Mouse (Mus musculus): Measurements from ENCODE around the gene Tapbp.
"Not testable (repeated sequence)": the region's sequence is repeated elsewhere in the genome, so short reads cannot be mapped to it uniquely, and the experiment has no call there.

Tapbp gene

GRCm38 (mm10) chr17:33941381-33941780 lies 25.7 kb downstream of the Tapbp start:
- DNase-seq (ENCODE audit: low spot score in 2 of 2), result no peak

GRCm38 (mm10) chr17:33943454-33943853 lies 27.8 kb downstream of the Tapbp start:
- DNase-seq (ENCODE audit: low spot score in 2 of 2), result no peak

DNA sequence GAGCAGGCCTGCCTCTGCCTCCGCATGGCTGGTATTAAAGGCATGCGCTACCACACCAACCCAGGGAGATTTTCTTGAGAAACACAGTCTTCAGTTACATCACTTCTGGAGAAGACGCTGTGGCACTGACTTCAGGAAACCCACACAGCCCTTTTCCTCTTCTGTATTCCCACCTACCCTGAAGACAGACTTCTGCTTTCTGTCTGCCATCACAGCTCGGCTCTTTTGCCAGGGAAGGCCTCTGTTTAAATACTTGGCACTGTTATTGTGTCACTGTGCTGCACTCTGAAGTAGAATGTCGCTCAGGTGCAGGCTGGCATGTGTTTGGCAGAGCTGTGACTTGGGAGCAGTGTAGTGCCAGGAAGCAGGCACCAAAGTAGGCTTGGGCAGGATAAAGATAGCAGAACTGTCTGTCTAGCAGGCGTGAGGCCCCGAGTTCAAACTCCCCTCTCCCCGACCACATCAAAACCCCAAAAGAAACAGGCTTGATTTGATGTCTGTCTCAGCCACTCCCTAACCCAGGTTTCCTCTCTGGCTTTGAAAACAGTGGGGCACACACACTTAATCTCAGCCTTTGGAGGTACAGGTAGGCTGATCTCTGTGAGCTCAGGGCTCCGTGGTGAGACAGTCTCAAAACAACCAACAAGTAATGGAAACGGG lies 31.9 kb downstream of the Tapbp start:
- DNase-seq (ENCODE audit: low spot score in 2 of 2), result no peak

DNA sequence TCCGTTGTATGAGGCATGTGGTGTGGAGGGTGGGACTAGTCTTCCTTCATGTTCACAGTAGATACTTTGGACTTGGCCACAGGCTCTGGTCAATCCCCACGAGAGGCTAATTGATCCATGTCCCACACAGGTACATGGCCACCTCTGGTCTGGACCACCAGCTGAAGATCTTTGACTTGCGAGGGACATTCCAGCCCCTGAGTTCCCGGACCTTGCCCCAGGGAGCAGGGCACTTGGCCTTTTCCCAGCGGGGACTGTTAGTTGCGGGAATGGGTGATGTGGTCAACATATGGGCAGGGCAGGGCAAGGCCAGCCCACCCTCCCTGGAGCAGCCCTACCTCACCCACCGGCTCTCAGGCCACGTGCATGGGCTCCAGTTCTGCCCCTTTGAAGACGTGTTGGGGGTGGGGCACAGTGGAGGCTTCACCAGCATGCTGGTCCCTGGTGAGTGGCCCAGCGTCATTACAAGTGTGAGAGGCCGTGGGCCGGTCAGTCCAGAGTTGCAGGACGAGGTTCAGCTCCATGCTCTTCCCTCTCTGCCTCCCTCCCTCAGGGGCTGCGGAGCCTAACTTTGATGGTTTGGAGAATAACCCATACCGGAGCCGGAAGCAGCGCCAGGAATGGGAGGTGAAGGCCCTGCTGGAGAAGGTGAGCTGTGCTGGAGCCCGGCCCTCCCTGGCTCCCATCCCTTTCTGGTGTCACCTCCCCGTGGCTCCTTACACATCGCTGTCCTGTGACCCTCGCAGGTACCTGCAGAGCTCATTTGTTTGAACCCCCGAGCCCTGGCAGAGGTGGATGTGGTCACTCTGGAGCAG lies 32.6 kb downstream of the Tapbp start:
- DNase-seq (ENCODE audit: low spot score in 2 of 2), result no peak

GRCm38 (mm10) chr17:33948905-33949537 lies 33.3 kb downstream of the Tapbp start:
- DNase-seq (ENCODE audit: low spot score in 2 of 2), result no peak

DNA sequence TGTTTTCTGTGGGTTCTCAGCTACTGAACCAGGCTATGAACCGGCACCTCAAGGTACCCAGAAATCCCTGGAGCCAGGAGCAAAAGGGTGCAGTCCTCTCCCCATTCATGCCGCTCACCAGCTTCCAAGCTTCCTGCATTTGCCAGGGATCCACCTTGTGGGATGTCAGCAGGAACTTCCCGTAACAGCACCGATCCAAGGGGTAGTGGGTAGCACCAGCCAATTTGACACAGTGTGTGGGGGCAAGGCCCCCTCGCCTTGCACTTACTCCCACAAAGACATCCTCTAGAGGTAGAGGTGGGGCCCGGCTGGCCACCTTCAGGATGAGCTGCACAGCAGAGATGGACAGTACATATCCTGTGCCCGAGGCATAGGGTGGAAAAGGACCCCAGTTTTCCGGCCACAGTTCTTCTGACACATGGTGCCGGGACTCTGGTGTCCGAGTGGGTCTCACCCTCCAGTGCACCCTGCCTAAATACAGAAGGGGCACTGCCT lies 34.5 kb downstream of the Tapbp start:
- no peak for DNase-seq (ENCODE audit: low spot score in 2 of 2)

- DNase-seq (ENCODE audit: low spot score in 2 of 2), result peak; percentile 77 to 78
Measured at GRCm38 (mm10) chr17:33951021-33951946, 35.6 kb downstream of the Tapbp start, which contains the start of gene B3galt4. Gene B3galt4, minus strand, starts transcription at chr17:33951488.

GRCm38 (mm10) chr17:33952015-33952414 lies 36.3 kb downstream of the Tapbp start:
- not testable (repeated sequence) for DNase-seq (ENCODE audit: low spot score in 2 of 2)

DNA sequence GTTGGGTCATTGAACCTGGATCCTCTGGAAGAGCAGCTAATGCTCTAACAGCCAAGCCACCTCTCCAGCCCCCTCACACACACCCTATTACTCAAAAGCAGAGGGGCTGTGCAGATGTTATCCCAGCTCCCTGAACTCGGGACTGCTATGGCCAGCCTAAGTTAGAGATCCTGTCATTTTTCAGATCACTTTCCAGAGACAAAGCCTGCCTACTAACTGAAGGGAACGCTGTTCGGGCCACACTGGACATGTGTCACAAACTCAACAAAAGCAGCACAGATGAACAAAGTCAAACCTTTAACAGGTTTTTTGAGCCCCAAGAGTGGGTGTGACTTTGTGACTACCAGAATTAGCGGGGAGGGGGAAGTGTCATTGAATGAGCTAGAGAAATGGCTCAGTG lies 37.2 kb downstream of the Tapbp start:
- no peak for DNase-seq (ENCODE audit: low spot score in 2 of 2)

GRCm38 (mm10) chr17:33953310-33953709 lies 37.6 kb downstream of the Tapbp start:
- DNase-seq (ENCODE audit: low spot score in 2 of 2), result no peak

DNA sequence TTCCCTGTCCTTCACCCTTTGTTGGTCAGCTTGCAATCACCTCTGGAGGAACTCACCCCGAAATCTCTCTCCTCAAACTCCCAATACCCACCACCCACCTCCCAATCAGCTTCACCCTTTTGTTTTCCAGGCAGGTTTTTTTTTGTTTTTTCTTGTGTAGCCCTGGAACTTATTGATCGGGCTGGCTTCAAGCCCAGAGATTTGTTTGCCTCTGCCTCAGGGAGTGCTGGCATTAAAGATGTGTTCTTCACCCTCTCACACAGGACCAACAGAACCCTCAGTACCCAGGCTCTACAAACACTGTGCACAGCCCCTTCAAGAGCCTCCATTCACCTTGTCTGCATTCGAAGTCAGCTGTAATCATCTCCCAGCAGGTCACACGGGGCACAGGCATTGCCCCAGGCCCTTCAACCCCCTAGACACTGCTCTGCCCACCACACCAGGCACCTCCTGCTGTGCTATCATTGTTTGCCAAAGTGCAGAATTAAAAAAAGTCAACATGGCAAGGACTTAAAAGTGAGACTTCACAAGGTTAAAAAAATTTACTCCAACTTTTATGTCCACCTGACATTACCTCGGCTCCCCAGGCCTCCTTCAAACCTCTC lies 38.4 kb downstream of the Tapbp start:
- no peak for DNase-seq (ENCODE audit: low spot score in 2 of 2)

DNA sequence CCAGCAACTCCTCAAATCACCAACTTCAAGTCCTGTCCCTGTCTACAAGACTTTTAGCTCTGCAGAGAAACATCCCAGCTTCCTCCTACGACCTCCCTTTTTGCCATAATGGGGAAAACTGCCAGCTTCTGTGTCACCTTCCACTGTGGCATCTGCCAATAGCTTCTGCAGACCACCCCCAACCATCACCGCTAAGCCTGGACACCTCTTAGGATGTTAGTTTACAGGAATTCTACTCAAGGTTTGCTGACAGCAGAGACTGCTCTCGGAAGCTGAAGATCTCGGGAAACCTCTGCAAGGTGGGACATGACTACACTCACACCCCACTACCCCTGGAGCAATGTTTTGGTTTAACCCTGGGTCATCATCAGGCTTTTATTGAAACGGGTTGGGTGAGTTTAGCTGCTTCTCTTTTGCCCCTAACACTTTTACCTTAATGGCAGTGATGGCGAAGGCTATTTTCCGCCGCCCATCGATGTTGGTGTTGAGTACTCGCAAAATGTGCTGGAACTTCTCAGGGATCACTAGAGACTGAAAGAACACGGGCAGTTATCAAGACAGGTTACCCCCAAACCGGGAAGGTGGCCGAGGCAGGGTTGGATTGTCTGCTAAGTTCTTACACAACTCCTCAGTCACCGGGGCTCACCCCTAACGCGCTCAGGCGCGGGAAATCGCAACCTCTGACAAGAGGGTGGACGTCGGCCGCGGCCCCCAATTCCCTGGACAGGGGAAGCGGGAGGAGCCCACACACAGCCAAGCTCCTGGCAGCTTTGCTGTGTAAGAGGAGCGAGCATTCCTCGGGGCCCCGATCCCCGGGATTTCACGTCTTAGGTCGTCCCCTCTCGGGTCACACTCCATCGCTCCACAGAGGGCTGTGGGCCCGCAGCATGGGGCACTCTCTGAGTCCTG lies 39.2 kb downstream of the Tapbp start:
- DNase-seq (ENCODE audit: low spot score in 2 of 2), result peak; percentile 34 to 49

GRCm38 (mm10) chr17:33955555-33956214 lies 40.0 kb downstream of the Tapbp start, which contains the start of the genes Vps52 and Rps18:
Gene Vps52, plus strand, starts transcription at chr17:33955812.
Gene Rps18, minus strand, starts transcription at chr17:33956001.
- DNase-seq (ENCODE audit: low spot score in 2 of 2), result peak; percentile 96 to 97

- no peak for DNase-seq (ENCODE audit: low spot score in 2 of 2)
Measured at GRCm38 (mm10) chr17:33956336-33956735, 40.6 kb downstream of the Tapbp start.

DNA sequence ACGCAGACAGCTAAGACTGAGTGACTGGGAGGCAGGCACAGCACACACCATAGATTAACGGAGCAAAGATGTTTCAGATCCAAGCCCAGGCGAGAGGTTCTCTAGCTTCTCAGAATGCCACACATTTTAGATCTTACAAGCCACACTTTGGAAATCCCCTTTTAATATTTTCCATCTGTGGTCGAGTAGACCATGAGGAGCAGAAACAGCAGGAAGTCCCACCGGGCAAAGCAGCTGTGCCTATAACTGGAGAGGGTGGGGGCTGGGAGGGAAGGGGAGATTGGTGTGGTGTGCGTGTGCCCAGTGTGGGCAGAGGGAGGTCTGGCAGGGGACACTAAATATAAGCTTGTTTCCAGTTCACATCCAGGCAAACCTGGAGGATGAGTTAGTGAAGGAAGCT lies 41.8 kb downstream of the Tapbp start:
- DNase-seq (ENCODE audit: low spot score in 2 of 2), result no peak

- no peak for DNase-seq (ENCODE audit: low spot score in 2 of 2)
Measured at GRCm38 (mm10) chr17:33958451-33958850, 42.8 kb downstream of the Tapbp start.

GRCm38 (mm10) chr17:33959135-33959534 lies 43.4 kb downstream of the Tapbp start:
- DNase-seq (ENCODE audit: low spot score in 2 of 2), result no peak

DNA sequence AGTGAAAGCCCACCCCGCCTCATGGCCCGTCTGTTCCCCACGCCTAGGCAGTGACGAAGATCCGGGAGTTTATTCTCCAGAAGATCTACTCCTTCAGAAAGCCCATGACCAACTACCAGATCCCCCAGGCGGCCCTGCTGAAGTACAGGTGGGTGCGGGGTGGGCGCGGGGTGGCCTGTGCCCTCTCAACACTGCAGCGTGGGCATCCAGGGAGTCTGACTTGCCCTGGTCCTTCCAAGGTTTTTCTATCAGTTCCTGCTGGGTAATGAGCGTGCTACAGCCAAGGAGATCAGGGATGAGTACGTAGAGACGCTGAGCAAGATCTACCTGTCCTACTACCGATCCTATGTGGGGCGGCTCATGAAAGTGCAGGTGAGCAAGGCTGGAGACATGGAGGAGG lies 44.2 kb downstream of the Tapbp start:
- DNase-seq (ENCODE audit: low spot score in 2 of 2), result no peak

- no peak for DNase-seq (ENCODE audit: low spot score in 2 of 2)
Measured at GRCm38 (mm10) chr17:33962876-33963275, 47.2 kb downstream of the Tapbp start.

Measured in spleen, postnatal 36 days (tissue).